Mouse (Mus musculus) spleen, postnatal 0 days (tissue): ENCODE data around the gene Bmp15. TPM values are rescaled to one million over a fixed set of nuclear protein-coding genes. Genes with fewer than 3 reads are reported as not detected.

ENCODE experiments used
- polyA plus RNA-seq: library from polyadenylated mRNA; unstranded; fragments of >200 nt; fragmentation: Nextera tagmentation; extraction: Ambion mirVana; gene quantifications from 2 replicates; pipeline ENCODE4 v1.2.1, GENCODE M21; 2015

Bmp15 gene
- 0.04 and 0.05 TPM in 2 replicates for polyA plus RNA-seq

GRCm38 (mm10) chrX:6320621-6321020 lies at the start of gene Bmp15:
TSS of gene Bmp15 (minus strand) at chrX:6320721.

Other genes starting within 250 kb of the Bmp15 start
- gene AU022751, start 237.3 kb downstream of the Bmp15 start, polyA plus RNA-seq, result not detected in 2 replicates
- gene Nudt10, start 147.7 kb downstream of the Bmp15 start, polyA plus RNA-seq, result 0.41 and 0.52 TPM in 2 replicates
- 0.20 and 0.42 TPM in 2 replicates for gene Shroom4, start 79.1 kb upstream of the Bmp15 start, polyA plus RNA-seq